Mouse (Mus musculus): ENCODE data around the gene Mycbp2. TPM values are rescaled to one million over a fixed set of nuclear protein-coding genes. Genes with fewer than 3 reads are reported as not detected.

Gene Mycbp2
- polyA plus RNA-seq, 1 experiment = 5.9 TPM

GRCm38 (mm10) chr14:103354396-103355352, 8.1 kb upstream of the Mycbp2 start:
- TF ChIP-seq FLI1 (IDR thresholded peaks at IDR 0.05; ENCODE audit: low read length) = no peak
- TF ChIP-seq GATA1 (IDR thresholded peaks at IDR 0.05; ENCODE audit: borderline replicate concordance, low read length) = no peak
- Histone ChIP-seq H3K27me3 (replicated peaks) (no peaks in the 10 kb centered on the region), H3K4me3 (replicated peaks) (no peak overlapping the region), H3K9me3 (no peaks in the 10 kb centered on the region), H3K36me3 (replicated peaks; ENCODE audit: low read length) (peaks cover 3% of the 10 kb centered on the region), H3K4me1 (peaks cover 19% of the 10 kb centered on the region)

GRCm38 (mm10) chr14:103345858-103346728, 521 bp downstream of the Mycbp2 start:
- TF ChIP-seq GATA1 (IDR thresholded peaks at IDR 0.05; ENCODE audit: borderline replicate concordance, low read length) (no peak), FLI1 (IDR thresholded peaks at IDR 0.05; ENCODE audit: low read length) (no peak)
- H3K9me3 ChIP-seq = no peaks in the 10 kb centered on the region
- peak overlapping the region; percentile 98 for H3K4me3 ChIP-seq (replicated peaks)
- no peaks in the 10 kb centered on the region for H3K36me3 ChIP-seq (replicated peaks; ENCODE audit: low read length)
- peaks cover 64% of the 10 kb centered on the region for H3K4me1 ChIP-seq
- no peaks in the 10 kb centered on the region for H3K27me3 ChIP-seq (replicated peaks)

- Histone ChIP-seq H3K27me3 (replicated peaks) (no peaks in the 10 kb centered on the region), H3K9me3 (no peaks in the 10 kb centered on the region), H3K36me3 (replicated peaks; ENCODE audit: low read length) (no peaks in the 10 kb centered on the region), H3K4me3 (replicated peaks) (peak overlapping the region; percentile 98), H3K4me1 (peaks cover 61% of the 10 kb centered on the region)
- TF ChIP-seq FLI1 (IDR thresholded peaks at IDR 0.05; ENCODE audit: low read length) = no peak
- no peak for TF ChIP-seq GATA1 (IDR thresholded peaks at IDR 0.05; ENCODE audit: borderline replicate concordance, low read length)
These were observed 1.1 kb downstream of the Mycbp2 start for GRCm38 (mm10) chr14:103345486-103345857.

GRCm38 (mm10) chr14:103345011-103345410, 1.6 kb downstream of the Mycbp2 start:
- Histone ChIP-seq H3K36me3 (replicated peaks; ENCODE audit: low read length) (no peaks in the 10 kb centered on the region), H3K9me3 (no peaks in the 10 kb centered on the region), H3K27me3 (replicated peaks) (no peaks in the 10 kb centered on the region), H3K4me1 (peaks cover 57% of the 10 kb centered on the region), H3K4me3 (replicated peaks) (peak overlapping the region; percentile 98)
- TF ChIP-seq GATA1 (IDR thresholded peaks at IDR 0.05; ENCODE audit: borderline replicate concordance, low read length) = no peak
- TF ChIP-seq FLI1 (IDR thresholded peaks at IDR 0.05; ENCODE audit: low read length) = no peak

GRCm38 (mm10) chr14:103343791-103344190, 2.8 kb downstream of the Mycbp2 start:
- TF ChIP-seq GATA1 (IDR thresholded peaks at IDR 0.05; ENCODE audit: borderline replicate concordance, low read length) (no peak), FLI1 (IDR thresholded peaks at IDR 0.05; ENCODE audit: low read length) (no peak)
- Histone ChIP-seq H3K4me1 (peaks cover 54% of the 10 kb centered on the region), H3K9me3 (no peaks in the 10 kb centered on the region), H3K4me3 (replicated peaks) (no peak overlapping the region), H3K36me3 (replicated peaks; ENCODE audit: low read length) (no peaks in the 10 kb centered on the region), H3K27me3 (replicated peaks) (no peaks in the 10 kb centered on the region)

- H3K4me3 ChIP-seq (replicated peaks) = no peak overlapping the region
- no peak for TF ChIP-seq FLI1 (IDR thresholded peaks at IDR 0.05; ENCODE audit: low read length)
- TF ChIP-seq GATA1 (IDR thresholded peaks at IDR 0.05; ENCODE audit: borderline replicate concordance, low read length) = no peak
- no peaks in the 10 kb centered on the region for H3K9me3 ChIP-seq
- H3K27me3 ChIP-seq (replicated peaks) = no peaks in the 10 kb centered on the region
- H3K36me3 ChIP-seq (replicated peaks; ENCODE audit: low read length) = no peaks in the 10 kb centered on the region
- peaks cover 40% of the 10 kb centered on the region for H3K4me1 ChIP-seq
These were observed 5.0 kb downstream of the Mycbp2 start for GRCm38 (mm10) chr14:103341385-103342294.

GRCm38 (mm10) chr14:103312926-103313325, 33.7 kb downstream of the Mycbp2 start:
- Histone ChIP-seq H3K9me3 (no peaks in the 10 kb centered on the region), H3K36me3 (replicated peaks; ENCODE audit: low read length) (peaks cover 35% of the 10 kb centered on the region), H3K4me3 (replicated peaks) (no peak overlapping the region), H3K27me3 (replicated peaks) (no peaks in the 10 kb centered on the region), H3K4me1 (no peaks in the 10 kb centered on the region)
- TF ChIP-seq GATA1 (IDR thresholded peaks at IDR 0.05; ENCODE audit: borderline replicate concordance, low read length) = no peak
- TF ChIP-seq FLI1 (IDR thresholded peaks at IDR 0.05; ENCODE audit: low read length) = no peak

- H3K9me3 ChIP-seq = peaks cover 8% of the 10 kb centered on the region; the same call in 1 of the 2 replicates
- H3K4me3 ChIP-seq (replicated peaks) = no peak overlapping the region
- TF ChIP-seq FLI1 (IDR thresholded peaks at IDR 0.05; ENCODE audit: low read length) (no peak), GATA1 (IDR thresholded peaks at IDR 0.05; ENCODE audit: borderline replicate concordance, low read length) (no peak)
- peaks cover 75% of the 10 kb centered on the region for H3K36me3 ChIP-seq (replicated peaks; ENCODE audit: low read length)
- no peaks in the 10 kb centered on the region for H3K27me3 ChIP-seq (replicated peaks)
- peaks cover 14% of the 10 kb centered on the region; the same call in 1 of the 2 replicates for H3K4me1 ChIP-seq
These were observed 50.4 kb downstream of the Mycbp2 start for GRCm38 (mm10) chr14:103296227-103296626.

GRCm38 (mm10) chr14:103286650-103287049, 60.0 kb downstream of the Mycbp2 start:
- Histone ChIP-seq H3K27me3 (replicated peaks) (no peaks in the 10 kb centered on the region), H3K4me1 (no peaks in the 10 kb centered on the region; the same call in 1 of the 2 replicates), H3K9me3 (no peaks in the 10 kb centered on the region), H3K36me3 (replicated peaks; ENCODE audit: low read length) (peaks cover 81% of the 10 kb centered on the region), H3K4me3 (replicated peaks) (no peak overlapping the region)
- TF ChIP-seq GATA1 (IDR thresholded peaks at IDR 0.05; ENCODE audit: borderline replicate concordance, low read length) = no peak
- no peak for TF ChIP-seq FLI1 (IDR thresholded peaks at IDR 0.05; ENCODE audit: low read length)

Measured in megakaryocyte, embryonic 14.5 days (primary cell).